Mouse (Mus musculus) stomach, embryonic 16.5 days (tissue): ENCODE measurements around the gene Gm14137. TPM values are rescaled to one million over a fixed set of nuclear protein-coding genes. Genes with fewer than 3 reads are reported as not detected.

Experiments
- ATAC-seq: fragments of 200-750 bp; cut with Nextera tagmentation; 2 replicates; pipeline ENCODE4 v1.8.0; 2017; ENCODE audit warnings: moderate number of reproducible peaks, moderate TSS enrichment; ENCODE audit not compliant: insufficient read depth, low FRiP score
- H3K27ac ChIP-seq: fragments of 300-500 bp; sonication (generic); 2 replicates; pipeline ENCODE4 v1.5.1; 2014; ENCODE audit warnings: low read length
- H3K27me3 ChIP-seq: fragments of 300-500 bp; sonication (generic); 2 replicates; pipeline ENCODE4 v1.6.1; 2014; ENCODE audit warnings: low read length, control low read depth, mixed read lengths; ENCODE audit not compliant: control insufficient read depth, insufficient read depth
- H3K36me3 ChIP-seq: fragments of 300-500 bp; sonication (generic); 2 replicates; pipeline ENCODE4 v1.6.1; 2014; ENCODE audit warnings: low read length; ENCODE audit not compliant: control insufficient read depth, insufficient read depth
- H3K4me1 ChIP-seq: fragments of 300-500 bp; sonication (generic); 2 replicates; pipeline ENCODE4 v1.6.1; 2014; ENCODE audit warnings: low read length, control low read depth, mixed read lengths; ENCODE audit not compliant: control insufficient read depth, insufficient read depth
- H3K4me2 ChIP-seq: fragments of 300-500 bp; sonication (generic); 2 replicates; pipeline ENCODE4 v1.6.1; 2014; ENCODE audit warnings: low read depth, low read length, mixed read lengths
- H3K4me3 ChIP-seq: fragments of 300-500 bp; sonication (generic); replicated peaks from 2 replicates; pipeline ENCODE4 v1.5.1; 2014; ENCODE audit warnings: mild to moderate bottlenecking, low read length
- H3K9ac ChIP-seq: fragments of 300-500 bp; sonication (generic); 2 replicates; pipeline ENCODE4 v1.6.1; 2014; ENCODE audit warnings: low read length
- H3K9me3 ChIP-seq: fragments of 300-500 bp; sonication (generic); replicated peaks from 2 replicates; pipeline ENCODE4 v1.6.1; 2016; ENCODE audit warnings: low read length, control low read depth; ENCODE audit not compliant: control insufficient read depth
- WGBS: fragments of 180-500 bp; shearing (Covaris S2); extraction: QIAGEN DNeasy Blood & Tissue Kit; methylation state at CpG from one replicate; pipeline ENCODE4 v1.1.7; 2014; 5-methylcytosine and 5-hydroxymethylcytosine counted together
- polyA plus RNA-seq: library from polyadenylated mRNA; unstranded; fragments of >200 nt; fragmentation: Nextera tagmentation; extraction: Ambion mirVana; gene quantifications from 2 replicates; pipeline ENCODE4 v1.2.1, GENCODE M21; 2015

The Gm14137 gene
- 3.6 and 5.9 TPM in 2 replicates for polyA plus RNA-seq

DNA sequence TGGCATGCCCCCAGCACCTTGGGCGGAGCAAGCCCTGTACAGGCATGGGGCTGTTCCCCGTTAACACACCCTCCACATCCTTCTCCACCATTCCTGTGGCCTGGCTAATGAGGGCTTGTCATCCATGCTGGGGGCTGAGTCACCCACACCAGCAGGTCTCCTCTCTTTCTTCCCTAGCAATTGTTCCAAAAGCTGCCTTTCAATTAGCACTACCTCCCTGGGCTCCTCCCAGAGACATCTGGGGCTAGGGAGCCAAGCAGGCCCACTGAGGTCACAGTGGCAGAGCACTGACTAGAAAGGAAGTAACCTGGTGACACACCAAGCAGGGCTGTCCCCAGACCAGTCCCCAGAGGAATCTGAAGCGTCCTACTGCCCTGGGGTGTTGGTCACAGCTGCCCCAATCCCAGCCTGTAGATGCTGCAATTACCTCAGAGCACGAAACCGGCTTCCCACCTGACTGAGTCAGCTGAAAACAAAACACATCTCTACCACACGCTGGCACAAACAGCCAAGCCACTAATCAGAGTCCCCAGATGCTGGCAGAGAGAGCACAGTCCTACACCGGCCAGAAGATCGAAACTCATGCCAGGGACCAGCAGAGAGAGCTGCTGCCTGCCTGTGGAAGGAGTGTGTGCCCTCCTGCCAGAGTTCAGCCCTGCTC lies at the start of gene Gm14137:
Gene Gm14137 (plus strand): TSS at position 519 of the 661 bp plus-strand sequence.
- peaks cover 15% of the 10 kb centered on the region; the same call in 1 of the 2 replicates for H3K4me1 ChIP-seq
- no peaks in the 10 kb centered on the region for H3K27me3 ChIP-seq
- no peaks in the 10 kb centered on the region for H3K9me3 ChIP-seq
- peak; percentile 48; the same call in 1 of the 2 replicates for ATAC-seq
- H3K4me2 ChIP-seq, result no peak within 1 kb of the TSS
- H3K9ac ChIP-seq, result peak within 1 kb of the TSS; percentile 13; the same call in 1 of the 2 replicates
- H3K27ac ChIP-seq, result peak within 1 kb of the TSS; percentile 54; the same call in 1 of the 2 replicates
- 62% methylated on average over 8 of the region's 8 CpGs for WGBS
- no peak within 1 kb of the TSS for H3K4me3 ChIP-seq
- no peaks in the 10 kb centered on the region; the same call in 1 of the 2 replicates for H3K36me3 ChIP-seq

DNA sequence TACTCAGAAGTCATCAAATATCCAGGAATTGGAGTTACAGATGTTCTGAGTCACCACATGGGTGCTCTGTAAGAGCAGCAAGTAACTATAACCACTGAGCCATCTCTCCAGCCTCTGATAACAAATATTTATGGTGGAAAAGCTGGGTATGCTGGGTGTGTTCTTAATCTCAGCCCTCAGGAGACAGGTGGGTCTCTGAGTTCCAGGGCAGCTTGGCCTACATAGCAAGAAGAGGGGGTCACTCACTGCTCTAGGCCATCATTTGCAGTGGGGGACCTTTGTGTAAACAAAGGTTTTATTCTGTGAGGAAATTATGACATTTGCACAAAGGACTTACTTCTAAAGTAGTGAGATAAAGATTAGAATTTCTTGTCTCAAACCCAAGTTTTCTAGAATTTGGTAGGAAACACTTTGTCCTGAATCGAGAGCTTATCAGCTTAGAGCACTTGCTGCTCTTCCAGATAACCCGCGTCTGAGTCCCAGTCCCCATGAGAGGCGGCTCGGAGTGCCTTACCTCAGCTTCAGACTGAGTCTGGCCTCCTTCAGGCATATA lies 37.9 kb upstream of the Gm14137 start:
- Histone ChIP-seq H3K4me1 (no peaks in the 10 kb centered on the region), H3K9me3 (no peaks in the 10 kb centered on the region), H3K27ac (no peak overlapping the region), H3K9ac (no peak overlapping the region), H3K4me2 (no peak overlapping the region), H3K27me3 (no peaks in the 10 kb centered on the region), H3K4me3 (no peak overlapping the region), H3K36me3 (peaks cover 10% of the 10 kb centered on the region)
- 75% methylated on average over 5 of the region's 5 CpGs for WGBS
- ATAC-seq, result no peak

DNA sequence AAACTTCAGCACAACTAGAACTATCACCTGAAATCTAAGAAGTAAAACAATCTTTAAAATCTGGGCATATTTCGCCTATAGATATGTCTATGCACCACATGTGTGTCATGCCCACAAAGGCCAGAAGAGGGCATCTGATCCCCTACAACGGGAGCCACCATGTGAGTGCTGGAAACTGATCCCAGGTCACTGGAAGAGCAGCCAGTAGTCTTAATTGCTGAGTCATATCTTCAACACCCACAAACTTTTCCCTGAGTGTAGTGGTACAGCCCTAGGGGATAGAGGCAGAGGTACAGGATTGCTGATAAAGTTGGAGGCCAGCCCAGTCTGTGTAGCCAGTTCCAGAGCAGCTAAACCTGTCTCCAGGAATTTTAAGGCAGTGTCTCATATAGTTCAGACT lies 29.1 kb upstream of the Gm14137 start:
- Histone ChIP-seq H3K4me2 (no peak overlapping the region), H3K9ac (no peak overlapping the region), H3K9me3 (no peaks in the 10 kb centered on the region), H3K27me3 (no peaks in the 10 kb centered on the region), H3K4me1 (no peaks in the 10 kb centered on the region), H3K4me3 (no peak overlapping the region), H3K36me3 (peaks cover 22% of the 10 kb centered on the region), H3K27ac (no peak overlapping the region)
- WGBS, result 96% methylated on average over 2 of the region's 2 CpGs
- no peak for ATAC-seq

DNA sequence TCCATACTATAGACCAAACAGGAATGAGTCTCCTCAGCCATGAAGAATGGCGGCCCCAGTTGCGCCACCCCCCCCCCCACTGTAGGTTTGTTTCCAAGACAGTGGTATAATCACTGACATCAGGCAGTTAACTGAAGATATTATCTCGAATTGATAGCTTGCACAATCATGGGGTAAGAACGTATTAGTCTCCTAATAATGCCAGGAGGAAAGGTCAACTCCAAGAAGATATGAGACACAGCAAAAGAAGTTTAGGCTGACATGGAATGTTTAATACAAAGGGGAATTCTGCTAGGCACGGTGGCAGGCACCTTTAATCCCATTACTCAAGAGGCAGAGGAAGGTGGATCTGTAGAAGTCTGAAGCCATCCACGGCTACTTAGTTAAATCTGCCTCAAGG lies 27.9 kb upstream of the Gm14137 start:
- H3K4me1 ChIP-seq, result no peaks in the 10 kb centered on the region
- H3K9me3 ChIP-seq, result no peaks in the 10 kb centered on the region
- no peak for ATAC-seq
- H3K9ac ChIP-seq, result no peak overlapping the region
- no peak overlapping the region for H3K4me3 ChIP-seq
- peaks cover 21% of the 10 kb centered on the region for H3K36me3 ChIP-seq
- H3K4me2 ChIP-seq, result no peak overlapping the region
- no peaks in the 10 kb centered on the region for H3K27me3 ChIP-seq
- no peak overlapping the region for H3K27ac ChIP-seq
- WGBS, result 85% methylated on average over 6 of the region's 6 CpGs

DNA sequence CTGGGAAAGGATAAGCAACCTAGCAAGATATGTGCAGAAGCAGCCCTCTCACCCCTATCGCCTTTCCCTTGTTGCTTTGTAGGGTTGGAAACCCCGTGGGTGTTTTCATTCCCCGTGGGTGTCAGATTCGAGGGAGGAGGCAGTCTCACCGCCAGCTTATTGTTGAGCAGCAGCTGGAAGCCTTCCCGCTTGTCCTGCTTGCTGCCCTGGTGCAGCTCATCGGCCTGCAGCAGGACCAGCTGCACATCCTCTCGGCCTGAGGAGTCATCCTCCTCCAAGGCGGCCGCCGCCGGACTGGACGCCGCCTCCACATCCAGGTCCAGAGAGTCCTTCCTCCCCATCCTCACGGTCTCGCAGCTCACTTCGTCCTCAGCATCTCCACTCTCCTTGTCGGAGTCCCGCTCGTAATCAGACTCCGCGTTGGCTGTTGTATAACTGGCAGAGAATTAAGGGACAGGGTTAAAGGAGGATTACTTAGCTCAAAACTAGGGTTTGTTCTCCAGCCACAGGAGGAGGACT lies 27.1 kb upstream of the Gm14137 start:
- H3K27ac ChIP-seq, result no peak overlapping the region
- H3K4me2 ChIP-seq, result no peak overlapping the region
- H3K9me3 ChIP-seq, result no peaks in the 10 kb centered on the region
- no peaks in the 10 kb centered on the region for H3K27me3 ChIP-seq
- no peak overlapping the region for H3K4me3 ChIP-seq
- ATAC-seq, result no peak
- H3K36me3 ChIP-seq, result peaks cover 16% of the 10 kb centered on the region
- no peaks in the 10 kb centered on the region for H3K4me1 ChIP-seq
- H3K9ac ChIP-seq, result no peak overlapping the region
- 82% methylated on average over 22 of the region's 22 CpGs for WGBS

DNA sequence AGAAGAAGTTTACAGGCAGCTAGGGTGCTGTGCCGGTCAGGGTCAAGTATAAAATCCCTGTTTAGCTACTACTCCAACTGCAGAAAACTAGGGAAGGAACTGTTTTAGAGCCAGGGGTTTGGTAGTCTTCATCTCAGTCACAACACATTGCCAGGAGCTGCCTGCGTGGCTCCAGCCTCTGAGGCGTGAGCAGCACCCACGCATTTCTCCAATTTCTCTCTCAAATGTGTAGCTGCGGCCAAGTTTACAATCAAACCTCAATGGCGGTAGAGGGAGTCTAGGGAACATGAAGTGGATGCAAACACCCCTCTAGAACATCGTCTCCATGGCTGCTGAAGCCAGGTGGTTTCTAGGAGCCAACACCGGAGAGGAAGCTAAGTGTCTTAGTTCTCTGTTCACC lies 26.5 kb upstream of the Gm14137 start:
- no peak overlapping the region for H3K27ac ChIP-seq
- H3K9ac ChIP-seq, result no peak overlapping the region
- H3K36me3 ChIP-seq, result peaks cover 14% of the 10 kb centered on the region
- ATAC-seq, result no peak
- no peaks in the 10 kb centered on the region for H3K27me3 ChIP-seq
- 91% methylated on average over 8 of the region's 8 CpGs for WGBS
- H3K4me1 ChIP-seq, result no peaks in the 10 kb centered on the region
- no peak overlapping the region for H3K4me3 ChIP-seq
- H3K4me2 ChIP-seq, result no peak overlapping the region
- no peaks in the 10 kb centered on the region for H3K9me3 ChIP-seq

DNA sequence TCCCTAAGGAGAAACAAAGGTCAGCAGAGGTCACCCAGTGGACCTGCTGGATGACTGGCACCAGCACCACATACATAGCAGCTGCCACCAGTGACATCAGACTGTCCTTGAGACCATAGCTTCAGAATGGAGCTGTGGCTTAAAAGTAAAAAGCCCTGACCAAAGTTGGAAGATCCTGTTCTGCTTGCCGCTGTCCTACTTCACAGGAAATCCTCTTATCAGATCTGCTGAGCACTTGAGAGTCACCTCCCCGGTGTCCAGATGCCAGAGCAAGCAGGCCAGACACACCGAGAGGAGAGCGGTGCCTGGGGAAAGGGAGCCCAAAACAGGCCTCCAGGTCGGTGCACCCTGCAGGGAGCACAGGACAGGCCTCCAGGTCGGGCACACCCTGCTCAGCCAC lies 22.1 kb upstream of the Gm14137 start:
- no peak for ATAC-seq
- H3K27me3 ChIP-seq, result no peaks in the 10 kb centered on the region
- WGBS, result 87% methylated on average over 6 of the region's 6 CpGs
- H3K4me1 ChIP-seq, result peaks cover 8% of the 10 kb centered on the region; the same call in 1 of the 2 replicates
- no peaks in the 10 kb centered on the region for H3K9me3 ChIP-seq
- no peak overlapping the region for H3K9ac ChIP-seq
- H3K4me3 ChIP-seq, result no peak overlapping the region
- no peak overlapping the region for H3K27ac ChIP-seq
- no peak overlapping the region for H3K4me2 ChIP-seq
- 0 out of 2 replicates have a peak, but pooled peaks cover 4% of the 10 kb centered on the region for H3K36me3 ChIP-seq

DNA sequence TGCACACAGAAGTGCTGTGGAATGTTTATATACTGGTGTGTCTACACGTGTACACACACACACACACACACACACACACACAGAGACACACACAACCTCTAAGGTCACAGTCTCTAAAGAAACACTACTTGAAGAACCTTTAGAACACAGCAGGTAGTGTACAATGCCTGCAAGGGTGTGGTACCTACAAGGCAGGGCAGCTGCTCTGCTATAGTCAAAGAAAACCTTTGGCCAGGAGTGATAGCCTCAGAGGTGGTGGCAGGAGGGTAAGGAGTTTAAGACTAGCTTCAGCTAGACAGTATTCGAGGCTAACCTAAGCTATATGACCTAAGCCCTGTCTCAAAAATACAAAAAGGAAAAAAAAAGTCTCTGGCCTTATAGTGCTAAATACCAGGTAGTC lies 19.6 kb upstream of the Gm14137 start:
- Histone ChIP-seq H3K9me3 (no peaks in the 10 kb centered on the region), H3K4me3 (no peak overlapping the region), H3K27me3 (no peaks in the 10 kb centered on the region), H3K36me3 (0 out of 2 replicates have a peak, but pooled peaks cover 4% of the 10 kb centered on the region), H3K27ac (no peak overlapping the region), H3K4me2 (no peak overlapping the region), H3K4me1 (peaks cover 8% of the 10 kb centered on the region; the same call in 1 of the 2 replicates), H3K9ac (no peak overlapping the region)
- no peak; the same call in 1 of the 2 replicates for ATAC-seq
- WGBS, result 73% methylated on average over 2 of the region's 2 CpGs

DNA sequence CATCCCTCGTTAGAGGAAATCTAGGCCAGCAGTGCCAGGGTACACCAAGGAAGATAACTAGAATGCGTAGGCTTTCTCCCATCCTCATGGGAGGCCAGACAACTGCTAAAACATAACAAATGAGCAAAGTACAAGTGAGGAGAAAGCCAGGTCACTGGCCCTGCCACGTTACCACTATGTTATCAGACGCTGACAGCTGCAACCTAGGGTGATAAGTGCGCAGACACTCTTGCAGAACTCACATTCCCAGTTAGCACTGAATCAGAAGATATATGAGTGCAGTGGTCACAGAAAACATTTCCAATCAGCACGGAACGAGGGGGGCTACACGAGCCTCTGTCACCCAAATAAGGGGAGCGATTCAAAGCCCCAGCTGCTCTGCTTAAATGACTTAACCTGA lies 18.9 kb upstream of the Gm14137 start:
- Histone ChIP-seq H3K4me1 (peaks cover 8% of the 10 kb centered on the region; the same call in 1 of the 2 replicates), H3K9me3 (no peaks in the 10 kb centered on the region), H3K4me2 (peak overlapping the region; percentile 68), H3K4me3 (0 out of 2 replicates have a peak overlapping the region, but pooled peaks have one; percentile 90), H3K9ac (peak overlapping the region; percentile 22; the same call in 1 of the 2 replicates), H3K27me3 (no peaks in the 10 kb centered on the region), H3K27ac (no peak overlapping the region), H3K36me3 (0 out of 2 replicates have a peak, but pooled peaks cover 4% of the 10 kb centered on the region)
- 63% methylated on average over 9 of the region's 9 CpGs for WGBS
- ATAC-seq, result no peak
